Mouse (Mus musculus) thymus, postnatal 14 days (tissue): ENCODE data around the gene Cdk8.
"Not testable (repeated sequence)": the region's sequence is repeated elsewhere in the genome, so short reads cannot be mapped to it uniquely, and the experiment has no call there.

Source experiments
- DNase-seq: peaks from one replicate; pipeline ENCODE4 v3.0.0; 2021

Cdk8 gene

DNA sequence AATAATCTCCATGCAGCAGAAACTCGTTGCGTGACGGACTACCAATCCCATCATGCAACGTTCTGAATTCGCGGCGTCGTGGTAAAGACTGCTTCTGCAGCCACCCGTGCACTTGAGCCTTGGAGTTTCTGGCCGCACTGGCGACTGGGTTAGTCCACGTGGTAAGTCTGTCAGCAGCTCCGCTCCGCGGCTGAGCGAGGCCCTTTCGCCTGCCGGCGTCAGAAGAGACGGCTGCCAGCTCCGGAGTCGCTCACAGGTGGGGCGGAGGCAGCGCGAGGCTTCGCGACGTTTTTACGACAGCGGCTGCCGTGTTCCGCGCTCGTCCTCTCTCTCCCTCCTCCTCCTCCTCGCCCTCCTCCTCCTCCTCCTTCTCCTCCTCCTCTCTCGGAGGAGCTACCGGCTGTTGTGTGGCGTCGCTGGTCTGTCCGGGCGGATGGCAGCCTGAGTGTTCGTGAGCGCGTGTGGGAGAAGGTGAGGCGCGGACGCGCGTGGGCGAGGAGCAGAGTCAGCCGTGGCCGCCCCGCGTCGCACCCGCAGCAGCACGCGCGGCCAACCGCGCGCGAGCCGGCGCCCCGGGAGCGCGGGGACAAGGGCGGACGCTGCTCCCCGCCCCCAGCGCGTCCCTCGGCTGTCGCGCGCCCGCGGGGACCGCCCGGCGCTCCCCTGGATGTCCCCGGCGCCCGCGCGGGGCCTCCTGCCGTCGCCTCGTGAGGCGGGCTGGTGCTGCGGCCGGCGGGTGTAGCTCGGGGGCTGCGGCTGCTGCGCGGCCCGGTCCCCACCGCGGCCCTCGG, at the start of gene Cdk8:
Cdk8 (plus strand) TSS at position 367 of the 791 bp plus-strand sequence.
- peak; percentile 91 for DNase-seq

DNA sequence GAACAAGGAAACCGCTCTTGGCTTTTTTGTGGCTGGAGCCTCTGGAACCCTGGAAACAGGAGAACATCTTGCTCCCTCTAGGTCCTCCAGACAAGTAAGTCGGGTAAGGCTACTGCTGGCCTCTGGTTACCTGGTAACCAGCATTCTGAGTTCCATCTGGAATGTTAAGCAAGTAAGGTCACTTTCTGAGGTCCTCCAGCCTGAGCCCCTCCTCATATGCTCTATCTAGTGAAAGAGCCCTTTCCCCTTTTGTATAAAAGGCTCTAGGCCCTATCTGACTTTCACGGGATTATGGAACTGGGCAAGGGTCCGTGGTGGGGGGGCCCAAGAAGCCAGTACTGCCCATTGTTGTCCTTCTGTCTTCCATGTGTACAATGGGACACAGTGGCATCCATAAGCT, 45.8 kb upstream of the Cdk8 start, which contains the start of gene 1700001J03Rik:
1700001J03Rik (minus strand) TSS at position 101 of the 400 bp plus-strand sequence.
- DNase-seq: not testable (repeated sequence)

DNA sequence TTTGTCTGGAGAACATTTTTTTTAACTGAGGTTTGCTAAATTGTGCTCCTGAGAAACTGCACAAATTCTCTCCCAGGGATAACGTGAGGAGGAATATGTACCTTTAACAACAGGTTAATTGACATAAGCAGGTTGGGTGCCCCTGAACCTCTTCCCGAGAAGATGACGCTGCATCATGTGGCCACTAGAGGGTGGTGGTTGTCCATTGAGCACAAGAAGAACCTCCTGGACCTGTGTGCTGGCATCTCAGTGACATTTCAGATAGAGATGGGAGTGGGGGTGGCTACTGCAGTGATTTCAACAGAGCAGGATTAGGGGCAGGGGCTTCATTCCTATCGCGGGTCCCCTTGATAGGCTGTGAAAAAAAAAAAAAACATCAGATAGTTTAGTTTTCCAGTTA, 43.6 kb upstream of the Cdk8 start:
- DNase-seq: peak; percentile 69

DNA sequence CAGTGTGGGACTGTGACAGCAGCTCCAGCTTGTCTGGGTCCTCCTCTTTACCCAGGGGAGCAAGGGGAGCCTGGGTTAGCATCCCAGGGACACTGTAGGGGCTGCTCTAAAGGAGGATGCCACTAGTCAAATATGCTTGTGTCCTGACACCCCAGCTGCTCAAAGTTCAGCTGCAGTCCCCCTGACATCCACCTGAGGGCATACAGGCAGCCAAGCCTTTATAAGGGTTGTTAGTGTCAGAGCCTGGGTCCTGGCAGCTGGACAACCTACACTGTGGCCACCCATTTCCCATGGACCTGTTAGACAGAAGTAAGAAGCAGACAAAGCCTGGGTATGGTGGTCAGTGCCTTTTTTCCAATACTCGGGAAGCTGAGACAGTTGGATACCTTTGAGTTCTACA, 42.9 kb upstream of the Cdk8 start:
- no peak for DNase-seq

DNA sequence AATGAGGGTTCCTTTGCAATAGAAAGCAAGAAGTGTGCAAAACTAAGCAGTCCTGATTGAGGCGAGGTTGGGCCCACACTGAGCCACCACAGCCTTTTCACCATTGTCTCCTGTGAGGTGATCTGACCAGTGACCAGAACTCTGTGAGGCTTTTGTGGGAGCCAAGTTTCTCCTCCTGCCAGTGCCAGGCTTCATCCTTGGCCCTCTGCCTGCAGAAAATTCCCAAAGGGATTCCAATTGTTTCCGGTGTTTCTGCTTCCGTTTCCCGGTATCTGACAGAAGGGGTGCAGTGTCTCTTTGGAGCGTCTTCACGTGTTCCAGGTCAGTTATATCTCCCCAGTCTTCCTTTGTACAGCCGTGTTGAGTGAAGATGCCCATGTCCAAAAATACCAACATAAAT, 42.3 kb upstream of the Cdk8 start:
- DNase-seq: no peak

DNA sequence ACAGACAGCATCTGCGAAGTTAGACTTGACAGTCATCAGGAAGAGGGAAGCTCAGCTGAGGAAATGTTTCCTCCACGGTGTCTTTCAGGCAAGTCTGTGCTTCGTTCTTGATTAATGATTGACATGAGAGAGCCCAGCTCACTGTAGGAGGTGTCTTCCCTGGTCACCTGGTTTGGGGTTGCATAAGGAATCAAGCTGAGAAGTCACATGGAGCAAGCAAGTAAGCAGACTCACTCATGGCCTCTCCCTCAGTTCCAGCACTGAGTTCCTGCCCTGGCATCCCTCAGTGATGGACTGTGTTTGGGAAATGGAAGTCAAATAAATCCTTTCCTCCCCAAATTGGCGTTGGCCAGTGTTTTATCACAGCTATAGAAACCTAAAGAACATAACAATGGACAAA, 40.9 kb upstream of the Cdk8 start:
- no peak for DNase-seq

DNA sequence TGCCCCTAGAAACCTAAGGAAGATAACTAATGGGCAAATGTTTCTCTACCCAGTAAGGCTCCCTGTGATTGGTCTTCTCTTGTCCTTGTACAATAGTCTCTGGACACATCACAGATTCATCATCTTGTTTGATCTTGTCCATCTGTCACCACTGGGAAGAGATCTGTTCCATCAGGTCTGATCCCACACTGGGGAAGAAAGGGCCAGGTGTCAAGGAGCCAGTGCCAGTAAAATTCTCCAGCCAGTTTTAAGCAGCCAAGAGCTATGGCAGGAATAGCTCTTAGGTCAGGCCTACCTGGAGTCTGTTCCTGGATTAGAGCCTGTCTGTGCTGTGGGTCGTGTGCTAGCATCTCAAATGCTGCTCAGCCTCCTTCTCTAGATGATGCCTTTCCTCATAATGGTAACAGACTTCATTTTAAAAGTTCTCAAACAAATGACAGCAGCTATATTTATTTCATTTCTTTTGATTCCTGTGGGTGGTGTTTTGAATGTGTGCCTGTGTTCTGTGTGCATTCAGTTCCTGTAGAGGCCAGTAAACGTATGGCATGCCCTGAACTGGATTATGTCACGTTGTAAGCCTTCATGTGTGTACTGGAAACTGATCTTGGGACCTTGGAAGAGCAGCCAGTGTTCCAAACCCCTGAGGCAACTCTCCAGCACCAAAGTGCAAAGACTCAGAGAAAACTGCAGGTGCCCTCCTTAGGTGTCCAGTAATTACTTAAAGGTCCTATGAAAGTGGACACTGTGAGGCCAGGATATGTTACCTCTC, 40.3 kb upstream of the Cdk8 start:
- DNase-seq: no peak

DNA sequence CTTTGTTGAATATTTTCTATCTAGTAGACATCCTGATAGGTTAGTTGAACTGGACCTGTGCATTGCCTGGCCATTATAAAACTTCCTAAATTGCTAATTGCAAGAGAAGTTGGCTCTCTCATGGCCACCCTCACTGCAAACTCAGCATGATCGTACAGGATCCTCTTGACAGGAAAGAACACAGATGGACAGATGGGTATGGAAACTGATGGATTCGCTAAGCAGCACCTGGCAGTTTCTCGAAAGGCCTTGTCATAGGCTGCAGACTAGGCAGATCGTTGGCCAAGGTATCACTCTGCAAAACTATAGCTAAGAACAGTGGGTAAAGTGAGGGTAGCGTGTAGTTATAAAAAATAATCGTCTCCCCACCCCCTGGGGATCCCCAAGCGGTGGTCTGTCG, 37.7 kb upstream of the Cdk8 start:
- no peak for DNase-seq

DNA sequence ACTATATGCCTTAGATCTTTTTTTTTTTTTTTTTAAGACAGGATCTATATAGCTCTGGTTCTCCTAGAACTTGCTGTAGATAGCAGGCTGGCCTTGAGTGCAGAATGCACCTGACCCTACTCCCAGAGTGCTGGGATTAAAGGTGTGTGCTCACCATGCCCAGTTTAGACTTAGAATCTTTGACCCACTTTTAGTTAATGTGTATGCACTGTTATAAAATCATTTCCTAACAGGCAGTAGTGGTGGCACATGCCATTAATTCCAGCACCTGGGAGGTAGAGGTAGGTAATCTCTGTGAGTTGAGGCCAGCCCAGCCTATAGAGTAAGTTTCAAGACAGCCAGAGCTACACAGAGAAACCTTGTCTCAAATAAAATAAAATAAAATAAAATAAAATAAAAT, 32.0 kb upstream of the Cdk8 start:
- DNase-seq: no peak

DNA sequence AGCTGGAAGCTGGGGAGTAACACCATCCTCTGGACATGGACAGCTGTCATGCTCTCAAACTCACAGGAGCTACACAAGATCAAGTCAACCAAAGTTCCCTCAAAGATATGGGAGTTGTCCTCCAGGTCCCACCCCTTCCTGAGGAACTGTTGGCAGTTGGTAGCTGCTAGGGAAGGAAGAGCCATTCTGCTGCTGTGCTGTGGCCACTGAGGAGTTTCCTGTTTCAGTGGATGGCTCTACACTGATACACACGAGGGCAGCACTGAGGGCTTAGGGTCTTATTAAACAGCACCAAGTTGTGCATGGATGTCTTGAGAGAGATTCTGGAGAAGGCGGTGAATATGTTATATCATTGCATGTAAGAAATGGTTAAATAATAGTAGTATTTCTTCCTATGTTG, 31.5 kb upstream of the Cdk8 start:
- DNase-seq: no peak

DNA sequence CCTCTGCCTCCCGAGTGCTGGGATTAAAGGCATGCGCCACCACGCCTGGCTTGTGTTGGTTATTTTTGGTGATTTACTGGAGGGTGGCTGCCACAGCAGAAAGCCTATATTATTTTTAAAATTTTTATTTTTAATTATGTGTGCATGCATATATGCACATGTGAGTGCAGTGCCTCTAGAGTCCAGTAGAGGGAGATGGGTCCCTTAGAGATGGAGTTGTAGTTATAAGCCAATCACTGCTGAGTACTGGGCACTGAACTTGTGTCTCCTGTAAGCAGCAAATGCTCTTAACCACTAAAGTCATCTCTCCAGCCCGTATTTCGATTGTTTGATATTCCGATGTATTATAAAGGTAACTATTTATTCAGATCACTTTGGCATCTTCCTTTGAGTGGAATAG, 30.4 kb upstream of the Cdk8 start:
- DNase-seq: no peak

DNA sequence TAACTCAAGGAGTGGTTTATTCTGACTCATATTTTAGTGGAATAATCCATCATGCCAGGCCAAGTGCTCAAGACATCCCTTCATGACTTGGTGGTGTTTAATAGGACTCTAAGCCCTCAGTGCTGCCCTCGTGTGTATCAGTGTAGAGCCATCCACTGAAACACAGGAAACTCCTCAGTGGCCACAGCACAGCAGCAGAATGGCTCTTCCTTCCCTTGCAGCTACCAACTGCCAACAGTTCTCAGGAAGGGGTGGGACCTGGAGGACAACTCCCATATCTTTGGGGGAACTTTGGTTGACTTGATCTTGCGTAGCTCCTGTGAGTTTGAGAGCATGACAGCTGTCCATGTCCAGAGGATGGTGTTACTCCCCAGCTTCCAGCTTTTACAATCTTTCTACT, 27.1 kb upstream of the Cdk8 start:
- DNase-seq: no peak

DNA sequence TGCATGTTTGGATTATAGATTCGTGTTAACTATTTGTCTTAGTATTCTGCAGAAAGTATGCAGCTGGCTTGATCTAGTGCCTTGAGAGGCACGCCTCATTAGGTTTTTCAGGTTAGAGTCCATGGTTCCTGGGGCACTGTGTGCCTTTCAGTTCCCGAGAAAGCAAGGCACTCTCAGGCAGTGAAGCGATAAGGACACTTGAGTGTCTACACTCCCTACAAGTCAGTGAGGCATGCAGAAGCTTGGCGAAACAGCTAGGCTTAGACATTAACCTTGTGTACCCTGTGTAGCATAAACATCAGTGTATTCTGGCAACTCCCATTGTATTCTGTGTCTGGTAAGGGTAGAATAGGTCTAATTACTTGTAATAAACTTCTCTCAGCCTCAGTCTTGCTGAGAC, 25.5 kb upstream of the Cdk8 start:
- no peak for DNase-seq

DNA sequence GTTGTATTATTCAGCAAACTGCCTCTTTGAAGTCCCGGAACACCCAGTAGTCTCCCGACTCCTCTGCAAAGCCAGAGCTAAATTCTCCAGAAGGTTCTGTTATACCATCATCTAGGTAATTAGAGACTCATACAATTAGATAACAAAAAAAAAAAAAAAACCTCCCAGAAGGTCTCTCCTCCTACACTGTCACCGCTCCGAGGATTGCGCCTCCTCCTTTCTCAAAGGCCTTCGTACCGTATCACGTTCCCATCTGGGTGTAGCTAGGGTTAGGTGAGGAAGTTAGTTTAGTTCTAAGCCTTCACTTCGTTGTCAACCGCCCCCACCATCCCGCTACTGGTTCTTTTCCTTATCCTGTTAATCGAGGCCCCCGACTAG, 10.5 kb upstream of the Cdk8 start:
- DNase-seq: no peak

DNA sequence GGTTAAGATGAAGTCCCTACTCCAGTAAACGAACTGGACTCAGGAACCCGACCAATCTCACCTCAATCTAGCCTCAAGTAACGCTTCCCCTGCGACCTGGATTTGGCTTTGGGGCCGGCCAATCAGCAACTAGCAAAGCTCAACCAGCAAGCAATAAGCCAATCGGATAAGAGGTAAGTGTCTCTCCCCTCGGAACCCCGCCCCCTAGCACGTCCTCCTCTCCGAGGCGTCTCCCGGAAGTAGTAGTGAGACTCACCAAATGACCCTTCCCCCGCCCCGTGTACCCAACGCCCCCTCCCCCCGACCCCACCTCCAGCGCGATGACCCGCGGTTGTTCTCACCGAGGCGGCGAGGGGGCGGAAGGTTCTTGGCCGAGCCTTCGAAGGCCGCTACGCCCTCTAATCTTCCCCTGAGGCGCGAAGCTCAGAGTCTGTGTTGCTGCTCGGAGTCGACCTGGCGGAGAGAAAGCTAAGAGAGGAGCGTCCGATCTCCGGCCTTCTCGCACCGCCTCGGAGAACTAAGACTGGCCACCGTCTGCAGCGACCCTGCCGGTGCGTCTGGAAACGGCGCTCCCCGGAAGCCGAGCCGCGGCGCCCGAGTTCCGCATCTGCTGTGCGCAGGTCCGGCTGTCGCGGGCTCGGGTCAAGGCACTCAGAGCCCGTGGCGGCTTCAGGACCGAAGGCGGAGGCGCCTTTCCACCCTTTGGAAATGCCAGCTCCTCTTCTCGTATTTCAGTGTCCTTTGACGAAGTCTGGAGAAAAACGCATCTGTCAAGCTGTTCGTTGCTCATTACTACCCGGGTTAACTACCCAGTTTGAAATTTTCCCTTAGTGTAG, 9.9 kb upstream of the Cdk8 start, which contains the start of gene Rnf6:
Rnf6 (minus strand) TSS at position 677 of the 836 bp plus-strand sequence.
- DNase-seq: peak; percentile 96

DNA sequence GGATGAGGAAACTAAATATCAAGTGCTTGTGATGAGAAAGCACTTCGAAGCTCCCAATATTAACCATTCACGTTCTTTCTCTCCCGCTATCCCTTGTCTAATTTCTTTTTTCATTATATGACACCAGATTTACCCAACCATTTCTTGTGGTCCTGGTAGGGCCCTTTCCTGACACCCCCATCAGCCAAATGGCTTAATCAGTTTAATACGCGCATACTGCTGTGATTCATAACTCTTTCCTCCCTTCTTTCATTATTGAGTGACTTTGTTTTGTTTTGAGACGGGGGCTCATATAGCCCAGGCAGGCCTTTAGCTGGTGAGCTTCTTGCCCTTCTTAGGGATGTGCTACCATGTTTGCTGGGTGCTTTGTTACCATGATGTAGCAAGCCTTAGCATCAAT, 9.3 kb upstream of the Cdk8 start:
- no peak for DNase-seq

DNA sequence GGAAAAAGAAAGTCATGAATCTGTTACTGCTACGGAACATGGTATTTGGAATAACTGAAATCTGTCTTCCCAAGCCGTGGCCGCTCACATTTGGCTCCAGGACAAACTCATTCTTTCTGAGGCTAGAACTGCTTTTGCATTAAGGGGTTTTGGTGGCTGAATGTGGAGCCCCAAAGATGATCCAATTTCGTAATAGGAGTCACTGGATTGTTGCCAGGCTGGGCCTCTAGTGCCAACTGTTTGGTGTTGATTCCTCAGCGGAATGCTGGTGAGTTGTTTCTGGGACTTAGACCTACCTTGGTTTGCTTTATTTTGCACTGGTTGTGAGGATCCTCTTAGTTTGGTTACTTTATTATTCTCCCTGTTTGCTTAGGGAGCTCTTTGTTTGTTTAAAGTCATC, 7.2 kb upstream of the Cdk8 start:
- no peak for DNase-seq

DNA sequence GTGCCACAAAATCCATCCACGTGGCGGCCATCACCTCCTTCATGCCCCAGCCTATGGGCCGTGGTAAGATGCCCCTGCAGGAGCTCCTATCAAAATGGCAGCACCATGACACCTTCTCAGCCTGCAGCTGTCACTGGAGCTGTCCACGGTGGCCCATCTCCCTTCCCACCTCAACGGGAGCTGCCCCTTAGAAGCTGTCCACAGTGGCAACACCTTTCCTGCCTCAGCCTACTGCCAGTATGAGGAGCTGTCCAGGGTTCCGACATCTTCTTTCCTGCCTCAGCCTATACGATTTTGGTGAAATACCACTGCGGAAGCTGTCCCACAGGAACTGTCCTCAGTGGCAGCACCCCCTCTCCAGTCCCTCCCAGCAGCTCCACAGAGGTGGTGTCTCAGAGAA, 3.5 kb upstream of the Cdk8 start:
- no peak for DNase-seq

DNA sequence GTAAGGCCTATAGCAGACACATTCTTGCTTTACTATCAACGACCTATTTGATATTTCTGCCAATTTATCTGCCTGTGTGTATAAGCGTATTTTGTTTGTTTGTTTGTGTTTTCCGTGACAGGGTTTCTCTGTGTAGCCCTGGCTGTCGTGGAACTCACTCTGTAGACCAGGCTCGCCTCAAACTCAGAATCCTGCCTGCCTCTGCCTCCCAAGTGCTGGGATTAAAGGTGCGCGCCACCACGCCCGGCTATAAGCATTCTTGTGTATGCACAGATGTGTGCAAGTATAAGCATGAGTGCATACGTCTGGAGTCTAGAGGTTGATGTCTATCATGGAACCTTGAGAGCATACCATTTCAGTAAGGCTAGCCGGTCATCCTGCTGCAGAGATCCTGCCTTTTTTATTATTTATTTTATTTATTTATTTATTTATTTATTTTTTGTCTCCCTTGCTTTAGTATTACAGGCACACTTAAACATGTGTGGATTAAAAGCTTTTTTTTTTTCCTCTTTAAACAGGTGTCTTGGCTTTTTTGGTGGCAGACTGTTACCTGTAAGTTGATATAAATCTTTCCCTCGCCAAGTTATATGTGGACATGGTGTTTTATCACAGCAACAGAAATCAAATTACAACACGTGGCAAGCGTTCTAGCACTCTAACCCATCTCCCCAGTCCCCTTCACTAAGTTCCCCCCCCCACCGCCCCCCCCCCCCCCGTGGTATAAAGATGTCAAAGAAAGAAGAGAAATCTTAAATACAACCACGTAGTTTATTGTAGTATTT, 970 bp upstream of the Cdk8 start:
- DNase-seq: no peak

DNA sequence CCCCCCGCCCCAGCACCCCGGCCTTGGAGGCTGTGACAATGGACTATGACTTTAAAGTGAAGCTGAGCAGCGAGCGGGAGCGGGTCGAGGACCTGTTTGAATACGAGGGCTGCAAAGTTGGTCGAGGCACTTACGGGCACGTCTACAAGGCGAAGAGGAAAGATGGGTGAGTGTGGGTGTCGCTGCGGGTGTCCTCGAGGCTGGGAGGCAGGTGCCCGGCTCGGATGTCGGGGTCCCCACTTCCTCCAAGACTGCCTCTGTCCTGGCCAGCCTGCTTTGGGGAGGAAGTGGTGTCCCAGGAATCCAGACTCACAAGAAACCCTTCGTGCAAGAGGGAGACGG, 596 bp downstream of the Cdk8 start:
- DNase-seq: peak; percentile 68

DNA sequence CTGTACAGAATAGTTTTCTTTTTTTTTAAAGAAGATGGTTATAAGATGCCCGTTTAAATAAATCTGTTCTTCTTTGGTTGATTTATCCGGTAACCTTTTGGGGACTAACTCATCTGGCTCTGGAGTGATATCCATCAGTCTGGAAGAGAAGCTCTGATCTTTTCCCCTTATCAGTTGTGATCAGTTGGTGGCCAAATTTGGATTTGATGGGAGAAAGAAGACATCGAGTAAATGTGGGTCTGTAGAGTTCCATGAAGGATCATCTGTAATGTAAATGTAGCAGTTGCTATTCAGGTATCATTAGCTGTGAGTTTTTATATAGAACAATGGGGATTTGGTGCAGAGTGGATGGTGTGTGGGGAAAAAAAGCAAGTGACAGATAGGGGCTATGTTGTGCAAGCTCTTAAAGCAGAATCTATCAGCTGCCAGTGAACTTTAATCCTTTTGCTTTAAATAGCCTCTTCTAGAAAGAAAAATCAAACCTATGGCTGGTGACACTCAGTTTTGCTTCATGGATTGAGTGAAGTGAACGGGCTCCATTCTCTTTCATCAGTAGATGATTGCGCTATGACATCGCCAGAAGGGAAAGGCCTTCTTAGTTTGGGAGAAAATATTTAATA, 1.1 kb downstream of the Cdk8 start:
- no peak for DNase-seq

DNA sequence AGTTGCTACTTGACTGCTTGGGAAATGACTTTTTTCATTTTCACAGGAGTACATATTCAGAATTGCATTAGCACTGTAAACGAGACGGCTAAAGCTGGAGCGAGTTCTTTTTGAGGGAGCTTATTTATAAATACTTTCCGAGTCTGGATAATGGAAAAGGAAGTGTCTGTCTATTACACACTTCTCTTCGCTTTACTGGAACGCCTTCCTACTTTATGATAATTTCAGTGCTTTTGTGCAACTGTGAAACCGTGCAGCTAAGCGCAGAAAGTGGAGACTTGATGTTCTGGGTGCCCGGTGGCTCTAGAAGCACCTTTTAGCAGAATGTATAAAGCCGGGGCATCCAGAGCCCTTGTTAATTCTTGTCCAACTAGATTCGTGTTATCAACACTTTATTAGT, 1.8 kb downstream of the Cdk8 start:
- DNase-seq: no peak
